Mouse (Mus musculus): ENCODE results near the gene Rnase9.

- TF ChIP-seq CTCF (IDR thresholded peaks at IDR 0.05; ENCODE audit: extremely low read depth, insufficient read depth, insufficient read length, insufficient replicate concordance) (no peak), POLR2A (IDR thresholded peaks at IDR 0.05; ENCODE audit: low read depth, low read length) (no peak)
Observed at GRCm38 (mm10) chr14:50997999-50998666, 43.5 kb downstream of the Rnase9 start.

Data from spleen, adult 2 months (tissue).